Mouse (Mus musculus): ENCODE data around the gene Olfr145. TPM values are rescaled to one million over a fixed set of nuclear protein-coding genes. Genes with fewer than 3 reads are reported as not detected.

Gene Olfr145
- polyA plus RNA-seq (2012; rRNA removed): under 0.01 TPM in 1 of 2 replicates, not detected in the other

GRCm38 (mm10) chr9:37896661-37897060 is at the start of gene Olfr145:
Gene Olfr145 (plus strand): TSS chr9:37896724.

DNA sequence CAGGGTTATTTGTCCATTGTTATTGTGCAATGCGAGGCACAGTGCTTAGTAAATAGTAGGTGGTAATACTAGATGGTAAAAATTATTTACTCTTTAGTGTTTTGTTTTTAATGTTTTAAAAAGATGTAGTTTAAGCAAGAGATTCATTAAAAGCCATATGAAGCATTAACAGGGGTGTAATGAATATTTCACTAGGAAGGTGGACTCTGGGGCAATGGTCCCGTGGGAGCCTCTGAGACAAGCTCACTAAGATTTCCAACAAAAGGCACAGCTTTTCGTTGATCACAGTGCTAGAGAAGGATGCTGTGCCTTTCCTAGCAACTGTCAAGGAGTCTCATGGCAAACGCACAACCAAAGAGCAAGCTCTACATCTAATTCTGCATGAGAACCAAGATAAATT is 42.6 kb upstream of the Olfr145 start, which contains the start of gene Olfr877:
Gene Olfr877, plus strand, starts transcription at position 301 of the 400 bp plus-strand sequence.

DNA sequence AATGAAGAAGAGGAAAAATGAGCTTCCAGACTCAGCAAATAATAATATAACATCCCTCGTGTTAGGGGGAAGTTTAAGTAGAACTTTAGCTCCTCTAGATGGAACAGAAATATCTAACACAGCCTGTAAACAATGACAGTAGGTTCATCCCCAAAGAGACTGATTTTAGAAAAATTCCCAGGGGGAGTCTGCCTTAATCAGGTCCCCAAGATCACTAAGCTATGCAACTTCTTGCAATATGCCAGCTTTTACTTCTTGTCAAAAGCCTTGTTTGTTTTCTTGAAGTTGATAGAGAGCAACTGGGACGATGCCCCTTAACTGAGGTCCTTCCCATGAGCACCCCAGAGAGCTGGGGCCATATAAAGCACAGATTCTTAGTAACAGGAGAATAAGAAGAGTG is 21.0 kb downstream of the Olfr145 start, which contains the start of gene Olfr878:
Gene Olfr878, plus strand, starts transcription at position 301 of the 400 bp plus-strand sequence.

Other genes starting within 250 kb of the Olfr145 start
- gene Tbrg1, start 239.4 kb upstream of the Olfr145 start, polyA plus RNA-seq (2012; rRNA removed): 54.3 and 56.4 TPM in 2 replicates
- 0.04 and 3.4 TPM in 2 replicates for gene Panx3, start 227.5 kb upstream of the Olfr145 start, polyA plus RNA-seq (2012; rRNA removed)
- not detected in 2 replicates for gene Olfr160, start 180.5 kb upstream of the Olfr145 start, polyA plus RNA-seq (2012; rRNA removed)
- not detected in 2 replicates for gene Olfr874, start 151.6 kb upstream of the Olfr145 start, polyA plus RNA-seq (2012; rRNA removed)
- 0.04 and 0.10 TPM in 2 replicates for gene Olfr875, start 124.9 kb upstream of the Olfr145 start, polyA plus RNA-seq (2012; rRNA removed)
- not detected in 2 replicates for gene Olfr876, start 93.7 kb upstream of the Olfr145 start, polyA plus RNA-seq (2012; rRNA removed)
- 0.01 and 0.05 TPM in 2 replicates for gene Olfr877, start 42.5 kb upstream of the Olfr145 start, polyA plus RNA-seq (2012; rRNA removed)
- not detected in 2 replicates for gene Olfr878, start 21.1 kb downstream of the Olfr145 start, polyA plus RNA-seq (2012; rRNA removed)
- gene Olfr881, start 95.1 kb downstream of the Olfr145 start, polyA plus RNA-seq (2012; rRNA removed): not detected in 2 replicates
- gene Olfr883, start 129.1 kb downstream of the Olfr145 start, polyA plus RNA-seq (2012; rRNA removed): not detected in 2 replicates
- not detected in 2 replicates for gene Olfr884, start 149.8 kb downstream of the Olfr145 start, polyA plus RNA-seq (2012; rRNA removed)
- not detected in 2 replicates for gene Olfr885, start 164.6 kb downstream of the Olfr145 start, polyA plus RNA-seq (2012; rRNA removed)
- not detected in 2 replicates for gene Olfr887, start 187.3 kb downstream of the Olfr145 start, polyA plus RNA-seq (2012; rRNA removed)
- not detected in 2 replicates for gene Olfr888, start 211.4 kb downstream of the Olfr145 start, polyA plus RNA-seq (2012; rRNA removed)
- not detected in 2 replicates for gene Olfr889, start 218.5 kb downstream of the Olfr145 start, polyA plus RNA-seq (2012; rRNA removed)
- gene Olfr890, start 245.8 kb downstream of the Olfr145 start, polyA plus RNA-seq (2012; rRNA removed): not detected in 2 replicates